Mouse (Mus musculus) heart, adult 2 months (tissue): ENCODE data around the gene Vps54.

Experiments used
- CTCF ChIP-seq: fragments of 200-600 bp; IDR thresholded peaks from 2 replicates; pipeline ENCODE4 v1.8.1; 2022; ENCODE audit warnings: antibody characterized with exemption, mild to moderate bottlenecking, moderate library complexity
- POLR2A ChIP-seq: fragments of 200-500 bp; IDR thresholded peaks from 2 replicates; pipeline ENCODE4 v1.6.1; 2011; ENCODE audit warnings: mild to moderate bottlenecking, low read depth, low read length, control low read depth; ENCODE audit not compliant: insufficient read depth

DNA sequence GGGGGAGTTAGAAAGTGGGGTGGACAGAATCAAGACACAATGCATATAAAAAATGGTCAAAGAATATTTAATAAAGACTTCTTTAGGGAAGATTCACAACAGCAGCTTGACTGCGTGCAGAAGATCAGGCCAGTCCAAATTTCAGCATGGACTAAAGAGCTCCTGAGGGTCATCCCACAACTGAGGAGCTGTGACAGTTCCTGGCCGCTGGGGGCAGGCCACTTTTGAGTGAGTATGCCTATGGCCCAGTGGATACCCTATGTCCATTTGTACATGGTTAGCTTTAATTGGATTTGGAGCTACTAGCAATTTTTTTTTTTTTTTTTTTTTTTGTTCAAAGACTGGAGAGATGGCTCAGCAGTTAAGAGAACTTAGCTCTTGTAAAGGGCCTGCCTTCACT lies 87.7 kb downstream of the Vps54 start:
- TF ChIP-seq CTCF (peak; percentile 55), POLR2A (no peak)
